Mouse (Mus musculus) adrenal gland (tissue): ENCODE results near the gene Cnot10.

Source experiments
- intact Hi-C: fragments of 180-260 bp; cut with DNase I; formaldehyde crosslinking; loops from one replicate; pipeline ENCODE4 v1.15.1; 2025

Cnot10 gene

GRCm38 (mm10) chr9:114549117-114549516, 90.9 kb downstream of the Cnot10 start:
- intact Hi-C loops, result no loop called here

DNA sequence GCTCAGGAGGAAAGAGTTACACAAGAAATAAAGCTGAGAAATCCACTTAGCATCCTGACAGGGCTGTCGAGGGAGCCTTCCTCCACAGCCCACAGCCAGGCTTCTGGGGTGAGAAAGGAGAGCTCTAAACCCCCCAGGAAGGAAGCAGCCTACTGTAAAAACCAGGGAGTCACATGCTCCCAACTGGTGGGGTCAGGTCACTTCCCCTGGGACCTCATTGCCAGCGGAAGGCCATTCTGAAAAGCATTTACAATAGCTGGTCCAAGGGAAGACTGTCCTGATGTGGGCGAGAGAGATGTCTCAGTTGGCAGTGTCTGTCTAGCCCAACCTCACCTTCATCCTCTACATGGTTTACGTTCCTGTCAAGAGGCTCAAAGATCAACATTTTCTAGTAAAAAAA, 91.5 kb downstream of the Cnot10 start:
- intact Hi-C loops, result no loop called here

- intact Hi-C loops, result no loop called here
These were observed 92.3 kb downstream of the Cnot10 start for GRCm38 (mm10) chr9:114547643-114548077.

- intact Hi-C loops, result no loop called here
These were observed 93.2 kb downstream of the Cnot10 start for GRCm38 (mm10) chr9:114546765-114547164.

GRCm38 (mm10) chr9:114544754-114545393, 95.1 kb downstream of the Cnot10 start:
- intact Hi-C loops, result no loop called here

- intact Hi-C loops, result no loop called here
These were observed 95.9 kb downstream of the Cnot10 start for GRCm38 (mm10) chr9:114543882-114544753.

DNA sequence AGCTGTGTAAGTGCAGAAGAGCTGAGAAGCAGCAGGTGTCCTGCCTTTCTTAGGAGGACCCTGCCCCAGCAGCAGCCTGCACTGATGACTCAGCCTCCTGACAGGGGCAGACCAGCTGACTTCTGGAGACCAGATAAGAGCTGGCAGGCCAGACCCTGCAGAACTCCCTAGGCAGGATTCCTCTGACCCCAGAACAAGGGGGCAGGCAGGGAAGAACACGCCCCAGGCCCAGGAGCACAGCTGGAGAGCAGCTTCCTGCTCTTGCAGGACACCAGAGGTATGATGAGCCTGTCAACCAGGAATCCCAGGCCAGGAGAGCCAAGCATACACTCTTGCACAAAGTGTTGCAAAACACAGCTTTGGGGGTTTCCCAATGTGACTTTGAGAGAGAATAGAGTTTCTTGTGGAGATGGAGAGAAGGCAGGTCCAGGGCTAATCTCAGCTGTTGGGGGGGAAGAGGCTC, 98.7 kb downstream of the Cnot10 start:
- intact Hi-C loops, result no loop called here

GRCm38 (mm10) chr9:114538996-114539563, 100.9 kb downstream of the Cnot10 start:
- intact Hi-C loops, result no loop called here

GRCm38 (mm10) chr9:114536628-114537027, 103.4 kb downstream of the Cnot10 start:
- intact Hi-C loops, result no loop called here
